Mouse (Mus musculus): ENCODE measurements around the gene Pknox2. TPM values are rescaled to one million over a fixed set of nuclear protein-coding genes. Genes with fewer than 3 reads are reported as not detected.

Gene Pknox2
- total and polyA plus RNA-seq, 2 experiments from 2014 or later = 2.0 to 7.3 TPM

- Histone ChIP-seq H3K4me3 (ENCODE audit: low read depth, low read length) (no peak overlapping the region), H3K9me3 (replicated peaks; ENCODE audit: control insufficient read depth, low read length) (no peaks in the 10 kb centered on the region), H3K27ac (ENCODE audit: low read depth) (no peak overlapping the region), H3K27me3 (ENCODE audit: control insufficient read depth, insufficient read depth, low read length) (no peaks in the 10 kb centered on the region), H3K4me1 (ENCODE audit: control insufficient read depth, insufficient read depth) (peaks cover 3% of the 10 kb centered on the region; the same call in 1 of the 2 replicates), H3K4me2 (ENCODE audit: low read depth, low read length) (no peak overlapping the region), H3K36me3 (replicated peaks; ENCODE audit: control insufficient read depth, insufficient read depth, low read length) (no peaks in the 10 kb centered on the region), H3K9ac (replicated peaks; ENCODE audit: low read depth, low read length) (no peak overlapping the region)
- DNase-seq (ENCODE audit: low spot score) (no peak), ATAC-seq (ENCODE audit: insufficient read depth, low read depth) (no peak)
- no peak for TF ChIP-seq CTCF (IDR thresholded peaks at IDR 0.05; ENCODE audit: low read depth)
- TF ChIP-seq EP300 (IDR thresholded peaks at IDR 0.05; ENCODE audit: low read depth) = no peak
- 33% methylated on average over 5 of the region's 5 CpGs for WGBS
Measured at GRCm38 (mm10) chr9:37008090-37008489, 139.1 kb downstream of the Pknox2 start.

GRCm38 (mm10) chr9:37004676-37005075, 142.5 kb downstream of the Pknox2 start:
- Histone ChIP-seq H3K27ac (ENCODE audit: low read depth) (no peak overlapping the region), H3K9ac (replicated peaks; ENCODE audit: low read depth, low read length) (no peak overlapping the region), H3K9me3 (replicated peaks; ENCODE audit: control insufficient read depth, low read length) (no peaks in the 10 kb centered on the region), H3K36me3 (replicated peaks; ENCODE audit: control insufficient read depth, insufficient read depth, low read length) (no peaks in the 10 kb centered on the region), H3K27me3 (ENCODE audit: control insufficient read depth, insufficient read depth, low read length) (no peaks in the 10 kb centered on the region), H3K4me1 (ENCODE audit: control insufficient read depth, insufficient read depth) (no peaks in the 10 kb centered on the region), H3K4me3 (ENCODE audit: low read depth, low read length) (no peak overlapping the region), H3K4me2 (ENCODE audit: low read depth, low read length) (no peak overlapping the region)
- 41% methylated on average over 6 of the region's 6 CpGs for WGBS
- no peak for TF ChIP-seq CTCF (IDR thresholded peaks at IDR 0.05; ENCODE audit: low read depth)
- no peak for TF ChIP-seq EP300 (IDR thresholded peaks at IDR 0.05; ENCODE audit: low read depth)
- no peak for ATAC-seq (ENCODE audit: insufficient read depth, low read depth)
- no peak for DNase-seq (ENCODE audit: low spot score)

GRCm38 (mm10) chr9:37001935-37002535, 145.2 kb downstream of the Pknox2 start:
- Histone ChIP-seq H3K27ac (ENCODE audit: low read depth) (no peak overlapping the region), H3K4me3 (ENCODE audit: low read depth, low read length) (no peak overlapping the region), H3K36me3 (replicated peaks; ENCODE audit: control insufficient read depth, insufficient read depth, low read length) (no peaks in the 10 kb centered on the region), H3K27me3 (ENCODE audit: control insufficient read depth, insufficient read depth, low read length) (no peaks in the 10 kb centered on the region), H3K9ac (replicated peaks; ENCODE audit: low read depth, low read length) (no peak overlapping the region), H3K9me3 (replicated peaks; ENCODE audit: control insufficient read depth, low read length) (no peaks in the 10 kb centered on the region), H3K4me1 (ENCODE audit: control insufficient read depth, insufficient read depth) (no peaks in the 10 kb centered on the region), H3K4me2 (ENCODE audit: low read depth, low read length) (no peak overlapping the region)
- DNase-seq (ENCODE audit: low spot score) (no peak), ATAC-seq (ENCODE audit: insufficient read depth, low read depth) (no peak)
- 60% methylated on average over 7 of the region's 7 CpGs for WGBS
- TF ChIP-seq EP300 (IDR thresholded peaks at IDR 0.05; ENCODE audit: low read depth) = no peak
- no peak for TF ChIP-seq CTCF (IDR thresholded peaks at IDR 0.05; ENCODE audit: low read depth)

GRCm38 (mm10) chr9:36999393-36999792, 147.8 kb downstream of the Pknox2 start:
- H3K4me2 ChIP-seq (ENCODE audit: low read depth, low read length) = no peak overlapping the region
- DNase-seq (ENCODE audit: low spot score) = no peak
- H3K4me1 ChIP-seq (ENCODE audit: control insufficient read depth, insufficient read depth) = no peaks in the 10 kb centered on the region
- H3K9ac ChIP-seq (replicated peaks; ENCODE audit: low read depth, low read length) = no peak overlapping the region
- no peak overlapping the region for H3K27ac ChIP-seq (ENCODE audit: low read depth)
- no peaks in the 10 kb centered on the region for H3K27me3 ChIP-seq (ENCODE audit: control insufficient read depth, insufficient read depth, low read length)
- no peaks in the 10 kb centered on the region for H3K9me3 ChIP-seq (replicated peaks; ENCODE audit: control insufficient read depth, low read length)
- TF ChIP-seq EP300 (IDR thresholded peaks at IDR 0.05; ENCODE audit: low read depth) (no peak), CTCF (IDR thresholded peaks at IDR 0.05; ENCODE audit: low read depth) (no peak)
- H3K4me3 ChIP-seq (ENCODE audit: low read depth, low read length) = no peak overlapping the region
- no peaks in the 10 kb centered on the region for H3K36me3 ChIP-seq (replicated peaks; ENCODE audit: control insufficient read depth, insufficient read depth, low read length)
- ATAC-seq (ENCODE audit: insufficient read depth, low read depth) = no peak
- WGBS = 82% methylated on average over 3 of the region's 3 CpGs

- TF ChIP-seq EP300 (IDR thresholded peaks at IDR 0.05; ENCODE audit: low read depth) (no peak), CTCF (IDR thresholded peaks at IDR 0.05; ENCODE audit: low read depth) (no peak)
- H3K9ac ChIP-seq (replicated peaks; ENCODE audit: low read depth, low read length) = no peak overlapping the region
- H3K27me3 ChIP-seq (ENCODE audit: control insufficient read depth, insufficient read depth, low read length) = no peaks in the 10 kb centered on the region
- no peak for DNase-seq (ENCODE audit: low spot score)
- no peak for ATAC-seq (ENCODE audit: insufficient read depth, low read depth)
- no peak overlapping the region for H3K4me3 ChIP-seq (ENCODE audit: low read depth, low read length)
- no peaks in the 10 kb centered on the region for H3K36me3 ChIP-seq (replicated peaks; ENCODE audit: control insufficient read depth, insufficient read depth, low read length)
- H3K4me2 ChIP-seq (ENCODE audit: low read depth, low read length) = no peak overlapping the region
- H3K27ac ChIP-seq (ENCODE audit: low read depth) = no peak overlapping the region
- no peaks in the 10 kb centered on the region for H3K9me3 ChIP-seq (replicated peaks; ENCODE audit: control insufficient read depth, low read length)
- WGBS = 44% methylated on average over 13 of the region's 13 CpGs
- H3K4me1 ChIP-seq (ENCODE audit: control insufficient read depth, insufficient read depth) = no peaks in the 10 kb centered on the region
Measured at GRCm38 (mm10) chr9:36990626-36991368, 156.4 kb downstream of the Pknox2 start.
